Mouse (Mus musculus): Measurements from ENCODE around the gene Gdf15.

Gene Gdf15

GRCm38 (mm10) chr8:70632346-70632892, at the start of gene Gdf15:
TSS of gene Gdf15 (minus strand) at chr8:70632456.
- in situ Hi-C loops (cut with MboI, MseI), result loop anchor here in 1 of 2 experiments (5.0 kb wide), 1 partner anchor 35 kb away; no protein-coding TSS in a partner anchor

- in situ Hi-C loops (cut with MboI, MseI), result no loop called here
These were observed 49.2 kb upstream of the Gdf15 start for GRCm38 (mm10) chr8:70681410-70681809.

DNA sequence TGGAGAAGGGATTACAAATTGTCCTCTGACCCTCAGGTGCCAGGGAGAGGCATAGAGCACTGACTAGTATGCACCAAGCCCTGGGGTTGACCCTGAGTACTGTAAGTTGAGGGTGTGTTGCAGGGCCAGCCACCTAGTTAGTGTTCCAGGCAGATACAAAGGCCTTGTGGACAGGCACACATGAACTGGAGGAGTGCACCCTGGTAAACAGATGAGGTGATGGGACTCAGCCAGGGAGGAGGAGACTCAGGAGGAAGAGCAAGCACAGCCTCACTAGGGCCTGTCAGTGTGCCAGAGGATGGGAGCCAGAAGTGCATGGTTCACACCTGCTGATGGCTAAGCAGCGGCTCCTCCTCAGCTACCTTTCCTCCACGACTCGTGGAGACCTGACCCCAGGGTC, 47.8 kb upstream of the Gdf15 start:
- in situ Hi-C loops (cut with MboI, MseI), result no loop called here

DNA sequence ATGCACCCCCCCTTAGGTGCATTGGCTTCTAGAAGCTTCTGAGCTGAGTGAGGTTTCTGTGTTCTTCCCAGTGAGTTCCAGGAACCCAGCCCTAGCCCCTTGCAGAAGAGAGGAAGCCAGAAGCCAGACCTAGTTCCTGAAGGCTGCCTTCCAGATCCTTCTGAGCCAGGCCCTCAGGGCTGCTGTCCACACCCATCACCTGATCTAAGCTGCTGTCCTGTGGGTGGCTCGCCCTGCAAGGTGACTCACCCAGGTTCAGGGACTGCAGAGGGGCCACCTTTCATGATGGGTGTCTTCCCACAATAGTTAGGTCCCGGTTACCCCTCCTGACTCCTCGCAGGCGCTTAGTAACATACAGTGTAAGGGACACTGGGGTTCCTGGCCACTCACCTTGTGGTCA, 47.1 kb upstream of the Gdf15 start:
- in situ Hi-C loops (cut with MboI, MseI), result no loop called here

DNA sequence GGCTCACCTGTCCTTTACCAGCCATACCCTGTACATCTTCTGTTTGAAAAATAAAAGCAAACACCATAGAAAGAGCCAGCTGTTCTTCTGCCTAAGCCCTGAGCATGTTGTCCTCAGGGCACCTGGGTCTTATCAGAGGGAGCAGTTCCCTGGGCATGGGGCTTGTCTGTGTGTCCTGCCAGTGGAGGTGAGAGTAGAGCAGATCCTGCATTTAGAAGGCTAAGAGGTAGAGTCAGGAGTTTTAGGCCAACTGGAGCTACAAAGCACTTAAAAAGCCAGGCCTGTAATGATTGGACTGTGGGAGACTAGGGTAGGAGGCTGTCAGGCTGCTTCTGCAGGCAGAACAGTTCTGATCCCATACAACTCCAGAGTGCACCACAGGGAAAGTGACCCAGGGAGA, 46.4 kb upstream of the Gdf15 start:
- in situ Hi-C loops (cut with MboI, MseI), result no loop called here

GRCm38 (mm10) chr8:70677451-70678080, 45.3 kb upstream of the Gdf15 start:
- in situ Hi-C loops (cut with MboI, MseI), result no loop called here

- in situ Hi-C loops (cut with MboI, MseI), result no loop called here
These were observed 43.1 kb upstream of the Gdf15 start for GRCm38 (mm10) chr8:70675336-70675735.

DNA sequence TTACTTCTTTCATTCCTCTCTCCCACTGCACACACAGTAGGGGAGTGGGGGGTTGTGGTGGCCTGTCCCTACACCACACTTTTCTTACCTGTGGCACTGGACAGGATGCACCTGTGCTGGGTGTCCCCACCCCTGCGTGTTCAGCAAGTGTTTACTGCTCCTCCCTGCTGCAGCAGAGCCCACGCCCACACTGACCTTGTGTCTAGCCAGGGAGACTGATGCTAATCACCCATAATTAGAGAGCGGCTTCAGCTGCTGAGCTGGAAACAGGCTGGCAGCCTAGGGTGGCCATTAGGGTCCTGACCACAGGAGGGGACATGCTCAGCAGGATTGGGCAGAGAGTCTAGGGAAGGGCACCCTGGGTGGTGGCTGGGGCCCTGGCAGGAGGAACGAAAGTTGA, 42.5 kb upstream of the Gdf15 start:
- in situ Hi-C loops (cut with MboI, MseI), result no loop called here

DNA sequence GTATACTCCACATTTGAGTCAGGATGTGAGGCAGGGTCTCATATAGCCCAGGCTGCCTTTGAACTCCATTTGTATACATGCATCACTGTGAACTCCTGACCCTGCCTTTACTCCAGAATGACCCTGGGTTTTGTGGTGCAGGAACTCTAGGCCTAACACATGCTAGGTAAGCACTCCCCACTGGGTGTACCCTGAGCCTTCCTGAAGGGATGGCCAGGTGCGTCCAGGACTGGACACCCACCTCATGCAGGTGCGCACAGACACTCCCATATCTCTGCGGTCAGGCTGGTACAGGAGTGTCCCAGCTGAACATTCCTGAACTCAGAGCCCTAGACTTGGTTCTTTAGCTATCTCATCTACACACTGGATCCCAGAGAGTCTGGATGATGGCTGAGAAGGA, 41.9 kb upstream of the Gdf15 start:
- in situ Hi-C loops (cut with MboI, MseI), result no loop called here

DNA sequence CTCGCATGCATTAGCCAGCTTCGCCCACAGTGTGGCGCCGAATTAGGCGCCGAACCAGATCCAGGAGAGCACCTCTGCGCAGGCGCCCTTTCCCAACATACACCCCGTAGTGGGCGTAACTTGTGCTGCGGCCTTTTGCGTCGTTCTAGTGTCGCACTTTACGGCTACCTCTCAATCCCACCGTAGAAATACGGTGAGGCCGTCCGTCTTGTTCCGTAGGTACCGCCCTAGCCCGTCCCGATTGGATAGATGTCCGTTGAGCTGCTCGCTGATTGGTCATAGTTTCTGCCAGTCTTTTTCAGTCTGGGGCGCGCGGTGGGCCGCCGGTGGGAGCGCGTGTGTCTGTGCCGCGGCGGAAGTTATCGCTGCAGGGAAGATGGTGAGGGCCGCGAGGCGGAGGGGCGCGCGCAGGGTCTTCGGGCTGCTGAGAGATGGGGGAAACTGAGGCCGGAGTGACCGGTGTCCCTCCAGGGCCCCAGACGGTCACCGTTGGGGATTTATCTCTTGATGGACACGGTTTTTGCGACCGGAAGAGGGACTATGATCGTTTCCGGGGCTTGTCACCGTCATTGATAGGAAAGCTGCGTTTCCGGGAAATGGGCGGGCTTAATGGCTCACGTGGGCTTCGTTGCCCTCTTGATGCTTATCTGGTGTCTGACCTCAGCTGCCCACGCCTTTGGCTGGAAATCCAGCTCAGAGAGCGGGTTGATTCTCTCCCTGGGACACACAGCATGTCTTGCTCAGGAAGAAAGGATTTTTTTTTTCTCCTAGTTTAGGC, 41.0 kb upstream of the Gdf15 start, which contains the start of gene Lsm4:
Gene Lsm4 (plus strand): TSS at position 170 of the 778 bp plus-strand sequence.
- in situ Hi-C loops (cut with MboI, MseI), result no loop called here

- in situ Hi-C loops (cut with MboI, MseI), result no loop called here
These were observed 40.2 kb upstream of the Gdf15 start for GRCm38 (mm10) chr8:70672325-70673078.

DNA sequence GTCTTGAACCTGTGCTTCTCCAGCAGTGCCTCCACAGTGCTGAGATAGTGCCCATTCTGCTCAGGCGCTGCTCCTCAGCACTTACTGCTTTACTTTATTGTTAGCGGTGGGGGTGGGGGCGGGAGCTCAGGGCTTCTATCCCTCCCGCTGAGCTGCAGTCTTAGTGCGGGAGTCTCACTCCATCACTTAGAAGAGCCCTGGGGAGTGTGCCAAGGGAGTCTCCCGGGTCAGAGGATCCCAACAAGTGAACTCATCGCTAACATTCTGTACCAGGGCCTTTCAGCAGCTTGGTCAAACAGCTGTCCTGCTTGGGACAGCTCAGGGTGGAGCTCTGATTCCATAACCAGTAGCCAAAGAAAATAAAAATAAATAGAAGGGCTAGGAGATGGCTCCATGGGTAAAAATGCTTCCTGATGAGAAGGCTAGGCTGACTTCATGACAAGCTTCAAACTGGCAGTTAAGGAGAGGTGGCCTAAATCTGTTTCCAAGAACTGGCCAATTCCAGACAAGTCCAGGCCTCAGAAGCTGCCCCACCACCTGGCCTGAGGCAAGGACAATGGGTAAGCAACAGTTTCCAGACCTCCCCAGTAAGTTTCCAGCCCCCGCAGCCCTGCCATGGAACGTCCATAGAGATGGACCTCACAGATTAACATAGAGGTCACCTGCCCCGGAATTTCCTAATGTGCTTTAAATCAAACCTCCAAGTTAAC, 39.5 kb upstream of the Gdf15 start:
- in situ Hi-C loops (cut with MboI, MseI), result no loop called here

DNA sequence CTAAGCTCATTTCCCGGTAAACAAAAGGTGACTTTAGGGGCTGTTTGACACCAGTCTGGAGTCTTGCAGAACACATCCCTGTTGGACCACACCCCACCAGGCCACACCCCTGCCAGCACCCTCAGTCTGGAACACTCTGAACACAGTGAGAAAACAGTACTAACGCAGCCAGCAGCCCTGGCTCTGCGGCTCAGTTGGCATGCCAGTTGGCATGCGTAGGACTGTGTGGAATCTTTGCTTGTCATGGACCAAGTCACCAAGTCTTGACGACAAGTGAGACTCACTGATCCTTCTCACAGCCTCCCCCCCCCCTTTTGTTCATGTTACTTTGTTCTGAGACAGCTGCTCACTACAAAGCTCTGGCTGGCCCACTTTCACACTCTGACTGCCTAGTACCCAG, 34.8 kb upstream of the Gdf15 start:
- in situ Hi-C loops (cut with MboI, MseI), result loop anchor here in 1 of 2 experiments (5.0 kb wide), 1 partner anchor 35 kb away; the partner anchor contains the start of gene Gdf15

GRCm38 (mm10) chr8:70665599-70665998, 33.3 kb upstream of the Gdf15 start:
- in situ Hi-C loops (cut with MboI, MseI), result loop anchor here in 1 of 2 experiments (5.0 kb wide), 1 partner anchor 33 kb away; the partner anchor contains the start of gene Gdf15

- in situ Hi-C loops (cut with MboI, MseI), result loop anchor here in 1 of 2 experiments (5.0 kb wide), 1 partner anchor 32 kb away; the partner anchor contains the start of gene Gdf15
These were observed 32.4 kb upstream of the Gdf15 start for GRCm38 (mm10) chr8:70664631-70665030.

GRCm38 (mm10) chr8:70663691-70664090, 31.4 kb upstream of the Gdf15 start:
- in situ Hi-C loops (cut with MboI, MseI), result no loop called here

DNA sequence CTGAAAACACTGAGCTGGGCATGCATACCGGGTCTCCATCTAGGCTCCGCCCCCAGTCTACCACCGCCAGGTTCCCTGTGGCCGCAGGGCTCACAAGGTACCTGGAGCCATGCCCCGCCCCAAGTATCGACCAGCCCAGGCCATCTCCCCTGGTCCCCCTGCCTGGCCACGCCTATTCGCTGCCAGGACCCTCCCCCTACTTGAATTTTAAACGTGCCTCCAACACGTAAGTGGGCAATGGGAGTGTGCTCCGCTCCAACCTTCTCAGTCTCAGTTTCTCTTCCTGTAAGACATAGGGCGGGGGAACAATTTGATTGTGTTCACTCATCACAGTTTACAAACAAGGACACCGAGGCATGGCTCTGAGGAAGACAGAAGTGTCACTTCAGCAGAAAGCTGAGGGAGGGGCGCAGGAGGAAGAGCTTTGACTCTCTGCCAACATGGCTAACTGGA, 28.0 kb upstream of the Gdf15 start, which contains the start of gene Pgpep1:
Gene Pgpep1 (minus strand): TSS at position 116 of the 453 bp plus-strand sequence.
- in situ Hi-C loops (cut with MboI, MseI), result no loop called here

GRCm38 (mm10) chr8:70659604-70660272, 27.5 kb upstream of the Gdf15 start:
- in situ Hi-C loops (cut with MboI, MseI), result loop anchor here in 1 of 2 experiments (5.0 kb wide), 1 partner anchor 102 kb away; no protein-coding TSS in a partner anchor

- in situ Hi-C loops (cut with MboI, MseI), result loop anchor here in 1 of 2 experiments (5.0 kb wide), 1 partner anchor 102 kb away; no protein-coding TSS in a partner anchor
These were observed 26.8 kb upstream of the Gdf15 start for GRCm38 (mm10) chr8:70658897-70659603.

Data from T-helper 17 cell (primary cell).